Mouse (Mus musculus): ENCODE data around the gene Il17d. TPM values are rescaled to one million over a fixed set of nuclear protein-coding genes. Genes with fewer than 3 reads are reported as not detected.
A peak's percentile ranks its signal among the peaks of the same experiment; 100 is the strongest.

Il17d gene
- polyA plus RNA-seq, 2 experiments = 6.9 to 41.0 TPM

GRCm38 (mm10) chr14:57534346-57534745 lies 9.8 kb downstream of the Il17d start:
- Histone ChIP-seq H3K27ac (replicated peaks; ENCODE audit: low read depth, low read length) (peak overlapping the region; percentile 74; the same call in 1 of the 2 replicates), H3K36me3 (ENCODE audit: control insufficient read depth, insufficient read depth, low read length) (no peaks in the 10 kb centered on the region), H3K9me3 (ENCODE audit: control insufficient read depth, low read length) (no peaks in the 10 kb centered on the region), H3K4me3 (replicated peaks; ENCODE audit: low read length) (no peak overlapping the region), H3K4me2 (replicated peaks; ENCODE audit: low read depth, low read length, severe bottlenecking) (peak overlapping the region; percentile 16; the same call in 1 of the 2 replicates), H3K4me1 (ENCODE audit: control insufficient read depth, insufficient read depth, low read length) (peaks cover 30% of the 10 kb centered on the region), H3K27me3 (ENCODE audit: control insufficient read depth, insufficient read depth, low read length) (no peaks in the 10 kb centered on the region), H3K9ac (ENCODE audit: low read depth, low read length, severe bottlenecking) (no peak overlapping the region)
- DNase-seq (ENCODE audit: low spot score) = no peak
- TF ChIP-seq POLR2A (IDR thresholded peaks at IDR 0.05; ENCODE audit: borderline replicate concordance, extremely low read depth, insufficient read depth, insufficient read length) = no peak
- peak; percentile 28; the same call in 1 of the 2 replicates for ATAC-seq (ENCODE audit: low FRiP score, low read depth)
- WGBS = 22% methylated on average over 5 of the region's 5 CpGs

DNA sequence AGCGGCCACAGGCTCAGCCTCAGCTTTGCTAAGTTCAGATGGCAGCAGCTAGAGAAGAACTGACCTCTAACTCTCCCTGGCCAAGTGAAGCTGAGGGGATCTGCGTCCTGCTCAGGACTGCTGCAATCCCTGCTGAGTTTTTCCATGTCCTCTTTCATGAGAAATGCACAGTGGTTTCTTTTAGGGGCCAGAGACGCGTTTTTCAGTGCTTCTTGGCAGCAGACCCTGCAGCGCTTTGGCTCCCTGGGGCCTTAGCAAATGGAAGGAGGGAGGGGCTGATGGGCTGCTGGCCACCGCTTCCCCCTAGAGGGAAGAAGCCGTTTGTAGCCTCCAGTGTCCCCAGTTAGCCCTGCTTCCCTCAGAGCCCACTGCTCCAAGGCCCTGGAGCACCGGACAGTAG lies 10.4 kb downstream of the Il17d start:
- Histone ChIP-seq H3K27me3 (ENCODE audit: control insufficient read depth, insufficient read depth, low read length) (no peaks in the 10 kb centered on the region), H3K4me3 (replicated peaks; ENCODE audit: low read length) (no peak overlapping the region), H3K4me1 (ENCODE audit: control insufficient read depth, insufficient read depth, low read length) (peaks cover 28% of the 10 kb centered on the region), H3K36me3 (ENCODE audit: control insufficient read depth, insufficient read depth, low read length) (no peaks in the 10 kb centered on the region), H3K9me3 (ENCODE audit: control insufficient read depth, low read length) (no peaks in the 10 kb centered on the region), H3K9ac (ENCODE audit: low read depth, low read length, severe bottlenecking) (peak overlapping the region; percentile 9; the same call in 1 of the 2 replicates), H3K27ac (replicated peaks; ENCODE audit: low read depth, low read length) (peak overlapping the region; percentile 74), H3K4me2 (replicated peaks; ENCODE audit: low read depth, low read length, severe bottlenecking) (peak overlapping the region; percentile 16; the same call in 1 of the 2 replicates)
- WGBS = 14% methylated on average over 8 of the region's 8 CpGs
- ATAC-seq (ENCODE audit: low FRiP score, low read depth) = peak; percentile 28; the same call in 1 of the 2 replicates
- DNase-seq (ENCODE audit: low spot score) = peak; percentile 59
- no peak for TF ChIP-seq POLR2A (IDR thresholded peaks at IDR 0.05; ENCODE audit: borderline replicate concordance, extremely low read depth, insufficient read depth, insufficient read length)

DNA sequence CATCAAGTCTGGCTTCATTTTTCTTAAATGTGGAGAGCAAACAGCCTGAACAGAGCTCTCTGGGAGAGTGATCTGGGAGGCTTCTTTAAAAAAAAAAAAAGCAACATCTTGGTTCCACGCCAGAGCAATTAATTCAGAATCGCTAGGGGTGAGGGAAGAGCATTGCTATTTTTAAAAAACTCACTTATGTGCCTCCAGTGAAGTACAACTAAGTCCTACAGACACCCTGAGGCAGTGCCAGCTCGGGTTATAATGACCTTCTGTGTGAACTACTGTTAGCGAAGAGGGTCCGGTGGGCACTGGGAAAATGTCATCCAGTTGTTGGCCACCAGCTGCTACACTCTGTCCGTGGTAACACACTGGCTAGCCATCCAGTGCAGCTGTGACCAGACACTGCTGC lies 11.1 kb downstream of the Il17d start:
- 55% methylated on average over 6 of the region's 6 CpGs for WGBS

GRCm38 (mm10) chr14:57536820-57537219 lies 12.2 kb downstream of the Il17d start:
- ATAC-seq (ENCODE audit: low FRiP score, low read depth) (no peak), DNase-seq (ENCODE audit: low spot score) (no peak)
- H3K36me3 ChIP-seq (ENCODE audit: control insufficient read depth, insufficient read depth, low read length) = no peaks in the 10 kb centered on the region
- H3K9me3 ChIP-seq (ENCODE audit: control insufficient read depth, low read length) = no peaks in the 10 kb centered on the region
- peaks cover 28% of the 10 kb centered on the region for H3K4me1 ChIP-seq (ENCODE audit: control insufficient read depth, insufficient read depth, low read length)
- H3K4me2 ChIP-seq (replicated peaks; ENCODE audit: low read depth, low read length, severe bottlenecking) = no peak overlapping the region
- no peak for TF ChIP-seq POLR2A (IDR thresholded peaks at IDR 0.05; ENCODE audit: borderline replicate concordance, extremely low read depth, insufficient read depth, insufficient read length)
- no peaks in the 10 kb centered on the region for H3K27me3 ChIP-seq (ENCODE audit: control insufficient read depth, insufficient read depth, low read length)
- H3K4me3 ChIP-seq (replicated peaks; ENCODE audit: low read length) = no peak overlapping the region
- H3K27ac ChIP-seq (replicated peaks; ENCODE audit: low read depth, low read length) = 0 out of 2 replicates have a peak overlapping the region, but pooled peaks have one; percentile 14
- 57% methylated on average over 9 of the region's 9 CpGs for WGBS
- no peak overlapping the region for H3K9ac ChIP-seq (ENCODE audit: low read depth, low read length, severe bottlenecking)

More for the DNA sequence above, 11.1 kb downstream of the Il17d start:
- H3K27me3 ChIP-seq (ENCODE audit: control insufficient read depth, insufficient read depth, low read length) = no peaks in the 10 kb centered on the region
- no peaks in the 10 kb centered on the region for H3K9me3 ChIP-seq (ENCODE audit: control insufficient read depth, low read length)
- peaks cover 28% of the 10 kb centered on the region for H3K4me1 ChIP-seq (ENCODE audit: control insufficient read depth, insufficient read depth, low read length)
- peak; percentile 47 for DNase-seq (ENCODE audit: low spot score)
- H3K4me2 ChIP-seq (replicated peaks; ENCODE audit: low read depth, low read length, severe bottlenecking) = no peak overlapping the region
- H3K9ac ChIP-seq (ENCODE audit: low read depth, low read length, severe bottlenecking) = no peak overlapping the region
- TF ChIP-seq POLR2A (IDR thresholded peaks at IDR 0.05; ENCODE audit: borderline replicate concordance, extremely low read depth, insufficient read depth, insufficient read length) = no peak
- no peaks in the 10 kb centered on the region for H3K36me3 ChIP-seq (ENCODE audit: control insufficient read depth, insufficient read depth, low read length)
- no peak for ATAC-seq (ENCODE audit: low FRiP score, low read depth)
- no peak overlapping the region for H3K4me3 ChIP-seq (replicated peaks; ENCODE audit: low read length)
- H3K27ac ChIP-seq (replicated peaks; ENCODE audit: low read depth, low read length) = no peak overlapping the region

- H3K36me3 ChIP-seq (ENCODE audit: control insufficient read depth, insufficient read depth, low read length) = peaks cover 2% of the 10 kb centered on the region; the same call in 1 of the 2 replicates
- no peak for TF ChIP-seq POLR2A (IDR thresholded peaks at IDR 0.05; ENCODE audit: borderline replicate concordance, extremely low read depth, insufficient read depth, insufficient read length)
- H3K4me3 ChIP-seq (replicated peaks; ENCODE audit: low read length) = no peak overlapping the region
- no peak overlapping the region for H3K9ac ChIP-seq (ENCODE audit: low read depth, low read length, severe bottlenecking)
- no peak overlapping the region for H3K4me2 ChIP-seq (replicated peaks; ENCODE audit: low read depth, low read length, severe bottlenecking)
- peak; percentile 35 for ATAC-seq (ENCODE audit: low FRiP score, low read depth)
- no peaks in the 10 kb centered on the region for H3K27me3 ChIP-seq (ENCODE audit: control insufficient read depth, insufficient read depth, low read length)
- H3K4me1 ChIP-seq (ENCODE audit: control insufficient read depth, insufficient read depth, low read length) = peaks cover 28% of the 10 kb centered on the region
- H3K9me3 ChIP-seq (ENCODE audit: control insufficient read depth, low read length) = no peaks in the 10 kb centered on the region
- no peak for DNase-seq (ENCODE audit: low spot score)
- 21% methylated on average over 16 of the region's 16 CpGs for WGBS
- H3K27ac ChIP-seq (replicated peaks; ENCODE audit: low read depth, low read length) = 0 out of 2 replicates have a peak overlapping the region, but pooled peaks have one; percentile 14
Observed at GRCm38 (mm10) chr14:57537261-57538015, 12.9 kb downstream of the Il17d start.
